Mouse (Mus musculus) gastrocnemius, postnatal 36 days (tissue): ENCODE data around the gene Olfr1216. TPM values are rescaled to one million over a fixed set of nuclear protein-coding genes. Genes with fewer than 3 reads are reported as not detected.
"Not testable (repeated sequence)": the region's sequence is repeated elsewhere in the genome, so short reads cannot be mapped to it uniquely, and the experiment has no call there.

Experiments
- DNase-seq, 2 experiments: peaks; one replicate each; pipeline ENCODE4 v3.0.0; 2022
- intact Hi-C: fragments of 180-260 bp; cut with DNase I; formaldehyde crosslinking; loops from one replicate; pipeline ENCODE4 v1.15.1; 2025
- long read RNA-seq, 2 experiments: library from polyadenylated mRNA; stranded (forward); transcript quantifications; one replicate each; pipeline ENCODE4 v2.0.0; 2021
- total RNA-seq, 2 experiments: library from RNA; stranded (reverse); gene quantifications; 2 replicates each; pipeline ENCODE4 v1.2.3; 2021

Olfr1216 gene
- not detected for total RNA-seq
- long read RNA-seq, experiment 1 = 0 reads
- long read RNA-seq, experiment 2 = 0 reads

- intact Hi-C loops = no loop called here
- DNase-seq = no peak
Measured at GRCm38 (mm10) chr2:89018240-89018639, at the start of gene Olfr1216. Gene Olfr1216 (minus strand): TSS chr2:89018340.

- intact Hi-C loops = no loop called here
- DNase-seq = no peak
Measured at GRCm38 (mm10) chr2:89061087-89061486, 42.9 kb upstream of the Olfr1216 start, which contains the start of gene Olfr1218. Gene Olfr1218 (minus strand): TSS chr2:89061187.

GRCm38 (mm10) chr2:89031965-89032364 lies 13.8 kb upstream of the Olfr1216 start, which contains the start of gene Olfr1217:
Gene Olfr1217 (minus strand): TSS chr2:89032065.
- DNase-seq = no peak

GRCm38 (mm10) chr2:89021436-89021835 lies 3.3 kb upstream of the Olfr1216 start:
- intact Hi-C loops, DNase-seq: not testable (repeated sequence)

More at GRCm38 (mm10) chr2:89031965-89032364, 13.8 kb upstream of the Olfr1216 start, which contains the start of gene Olfr1217:
- intact Hi-C loops = no loop called here

GRCm38 (mm10) chr2:89006873-89007272 lies 11.3 kb downstream of the Olfr1216 start, which contains the start of gene Olfr1215:
Gene Olfr1215 (minus strand): TSS chr2:89006973.
- intact Hi-C loops = no loop called here
- DNase-seq = no peak

GRCm38 (mm10) chr2:88992553-88992952 lies 25.6 kb downstream of the Olfr1216 start, which contains the start of gene Olfr1214:
Gene Olfr1214 (minus strand): TSS chr2:88992653.
- intact Hi-C loops = no loop called here
- no peak for DNase-seq

- intact Hi-C loops = no loop called here
- DNase-seq = no peak
Measured at GRCm38 (mm10) chr2:88980181-88980580, 38.0 kb downstream of the Olfr1216 start, which contains the start of gene Gm13762. Gene Gm13762 (minus strand): TSS chr2:88980281.

Other genes starting within 250 kb of the Olfr1216 start
- gene Olfr1200, start 247.9 kb downstream of the Olfr1216 start, total RNA-seq = not detected
- gene Olfr1201, start 225.3 kb downstream of the Olfr1216 start, total RNA-seq = not detected
- not detected for gene Olfr1202, start 203.8 kb downstream of the Olfr1216 start, total RNA-seq
- gene Olfr1205, start 188.6 kb downstream of the Olfr1216 start, total RNA-seq = not detected
- not detected for gene Olfr1204, start 169.0 kb downstream of the Olfr1216 start, total RNA-seq
- gene Olfr1206, start 155.1 kb downstream of the Olfr1216 start, total RNA-seq = not detected
- not detected for gene Olfr1208, start 116.0 kb downstream of the Olfr1216 start, total RNA-seq
- gene Olfr1209, start 103.2 kb downstream of the Olfr1216 start, total RNA-seq = not detected
- gene Olfr1211, start 80.2 kb downstream of the Olfr1216 start, total RNA-seq = not detected
- not detected for gene Olfr1212, start 64.4 kb downstream of the Olfr1216 start, total RNA-seq
- gene Gm13762, start 38.1 kb downstream of the Olfr1216 start, total RNA-seq = not detected
- not detected for gene Olfr1214, start 25.7 kb downstream of the Olfr1216 start, total RNA-seq
- not detected for gene Olfr1215, start 11.4 kb downstream of the Olfr1216 start, total RNA-seq
- gene Olfr1217, start 13.7 kb upstream of the Olfr1216 start, total RNA-seq = not detected
- gene Olfr1218, start 42.8 kb upstream of the Olfr1216 start, total RNA-seq = not detected
- gene Olfr1219, start 65.2 kb upstream of the Olfr1216 start, total RNA-seq = not detected
- not detected for gene Olfr1220, start 88.5 kb upstream of the Olfr1216 start, total RNA-seq
- not detected for gene Olfr1221, start 98.9 kb upstream of the Olfr1216 start, total RNA-seq
- not detected for gene Olfr1222, start 114.7 kb upstream of the Olfr1216 start, total RNA-seq
- not detected for gene Olfr1223, start 133.2 kb upstream of the Olfr1216 start, total RNA-seq
- not detected for gene Olfr1224-ps1, start 145.8 kb upstream of the Olfr1216 start, total RNA-seq
- gene Olfr1225, start 156.3 kb upstream of the Olfr1216 start, total RNA-seq = not detected
- not detected for gene Olfr1226, start 181.7 kb upstream of the Olfr1216 start, total RNA-seq
- not detected for gene Olfr1228, start 235.7 kb upstream of the Olfr1216 start, total RNA-seq